Mouse (Mus musculus) lung, postnatal 0 days (tissue): ENCODE measurements around the gene Adcy7. TPM values are rescaled to one million over a fixed set of nuclear protein-coding genes. Genes with fewer than 3 reads are reported as not detected.

Source experiments
- ATAC-seq: fragments of 200-750 bp; cut with Nextera tagmentation; 2 replicates; pipeline ENCODE4 v1.8.0; 2017; ENCODE audit warnings: moderate library complexity
- DNase-seq: peaks from one replicate; pipeline ENCODE4 v3.0.0-alpha.2; 2016; ENCODE audit warnings: low spot score
- H3K27ac ChIP-seq: fragments of 300-500 bp; sonication (generic); 2 replicates; pipeline ENCODE4 v1.5.1; 2014; ENCODE audit warnings: antibody characterized with exemption, mild to moderate bottlenecking, low read length, mixed read lengths
- H3K27me3 ChIP-seq: fragments of 300-500 bp; sonication (generic); replicated peaks from 2 replicates; pipeline ENCODE4 v1.6.1; 2014; ENCODE audit warnings: low read length, mixed read lengths; ENCODE audit not compliant: insufficient read depth
- H3K36me3 ChIP-seq: fragments of 300-500 bp; sonication (generic); 2 replicates; pipeline ENCODE4 v1.6.1; 2014; ENCODE audit warnings: low read length, mixed read lengths; ENCODE audit not compliant: insufficient read depth
- H3K4me1 ChIP-seq: fragments of 300-500 bp; sonication (generic); 2 replicates; pipeline ENCODE4 v1.6.1; 2014; ENCODE audit warnings: antibody characterized with exemption, low read depth, low read length, mixed read lengths; ENCODE audit not compliant: insufficient read depth
- H3K4me2 ChIP-seq: fragments of 300-500 bp; sonication (generic); replicated peaks from 2 replicates; pipeline ENCODE4 v1.6.1; 2014; ENCODE audit warnings: low read depth, mild to moderate bottlenecking, low read length, moderate library complexity, mixed read lengths
- H3K4me3 ChIP-seq: fragments of 300-500 bp; sonication (generic); 2 replicates; pipeline ENCODE4 v1.5.1; 2014; ENCODE audit warnings: low read depth, low read length
- H3K9ac ChIP-seq: fragments of 300-500 bp; sonication (generic); replicated peaks from 2 replicates; pipeline ENCODE4 v1.6.1; 2014; ENCODE audit warnings: low read depth, mild to moderate bottlenecking
- H3K9me3 ChIP-seq: fragments of 300-500 bp; sonication (generic); 2 replicates; pipeline ENCODE4 v1.6.1; 2016; ENCODE audit warnings: low read length, mixed read lengths
- CTCF ChIP-seq: IDR thresholded peaks from 2 replicates; pipeline ENCODE4 v1.5.1; 2016; ENCODE audit warnings: antibody characterized with exemption, mild to moderate bottlenecking
- EP300 ChIP-seq: IDR thresholded peaks from 2 replicates; pipeline ENCODE4 v1.6.1; 2016; ENCODE audit warnings: antibody characterized with exemption, mild to moderate bottlenecking, control low read depth
- WGBS: fragments of 180-500 bp; shearing (Covaris S2); extraction: QIAGEN DNeasy Blood & Tissue Kit; methylation state at CpG from one replicate; pipeline ENCODE4 v1.1.7; 2014; 5-methylcytosine and 5-hydroxymethylcytosine counted together
- polyA plus RNA-seq: library from polyadenylated mRNA; unstranded; fragments of >200 nt; fragmentation: Nextera tagmentation; extraction: Ambion mirVana; gene quantifications from 2 replicates; pipeline ENCODE4 v1.2.1, GENCODE M21; 2015

The Adcy7 gene
- polyA plus RNA-seq, 1 experiment from 2014 or later, result 16.5 TPM

- no peaks in the 10 kb centered on the region for H3K36me3 ChIP-seq
- ATAC-seq, result peak; percentile 27
- H3K9ac ChIP-seq, result no peak overlapping the region
- H3K27me3 ChIP-seq, result no peaks in the 10 kb centered on the region
- H3K4me2 ChIP-seq, result no peak overlapping the region
- no peaks in the 10 kb centered on the region for H3K9me3 ChIP-seq
- H3K4me3 ChIP-seq, result no peak overlapping the region
- WGBS, result 70% methylated on average over 12 of the region's 12 CpGs
- no peak for DNase-seq
- H3K27ac ChIP-seq, result 0 out of 2 replicates have a peak overlapping the region, but pooled peaks have one; percentile 38
- no peak for TF ChIP-seq CTCF
- TF ChIP-seq EP300, result no peak
- no peaks in the 10 kb centered on the region for H3K4me1 ChIP-seq
Observed at GRCm38 (mm10) chr8:88288622-88289242, 16.5 kb downstream of the Adcy7 start.

GRCm38 (mm10) chr8:88289901-88290300 lies 17.7 kb downstream of the Adcy7 start:
- DNase-seq, result no peak
- Histone ChIP-seq H3K27ac (no peak overlapping the region), H3K4me2 (no peak overlapping the region), H3K4me3 (no peak overlapping the region), H3K4me1 (no peaks in the 10 kb centered on the region), H3K9me3 (no peaks in the 10 kb centered on the region), H3K9ac (no peak overlapping the region), H3K36me3 (no peaks in the 10 kb centered on the region), H3K27me3 (no peaks in the 10 kb centered on the region)
- TF ChIP-seq EP300 (no peak), CTCF (no peak)
- no peak for ATAC-seq
- 73% methylated on average over 1 of the region's 1 CpGs for WGBS

DNA sequence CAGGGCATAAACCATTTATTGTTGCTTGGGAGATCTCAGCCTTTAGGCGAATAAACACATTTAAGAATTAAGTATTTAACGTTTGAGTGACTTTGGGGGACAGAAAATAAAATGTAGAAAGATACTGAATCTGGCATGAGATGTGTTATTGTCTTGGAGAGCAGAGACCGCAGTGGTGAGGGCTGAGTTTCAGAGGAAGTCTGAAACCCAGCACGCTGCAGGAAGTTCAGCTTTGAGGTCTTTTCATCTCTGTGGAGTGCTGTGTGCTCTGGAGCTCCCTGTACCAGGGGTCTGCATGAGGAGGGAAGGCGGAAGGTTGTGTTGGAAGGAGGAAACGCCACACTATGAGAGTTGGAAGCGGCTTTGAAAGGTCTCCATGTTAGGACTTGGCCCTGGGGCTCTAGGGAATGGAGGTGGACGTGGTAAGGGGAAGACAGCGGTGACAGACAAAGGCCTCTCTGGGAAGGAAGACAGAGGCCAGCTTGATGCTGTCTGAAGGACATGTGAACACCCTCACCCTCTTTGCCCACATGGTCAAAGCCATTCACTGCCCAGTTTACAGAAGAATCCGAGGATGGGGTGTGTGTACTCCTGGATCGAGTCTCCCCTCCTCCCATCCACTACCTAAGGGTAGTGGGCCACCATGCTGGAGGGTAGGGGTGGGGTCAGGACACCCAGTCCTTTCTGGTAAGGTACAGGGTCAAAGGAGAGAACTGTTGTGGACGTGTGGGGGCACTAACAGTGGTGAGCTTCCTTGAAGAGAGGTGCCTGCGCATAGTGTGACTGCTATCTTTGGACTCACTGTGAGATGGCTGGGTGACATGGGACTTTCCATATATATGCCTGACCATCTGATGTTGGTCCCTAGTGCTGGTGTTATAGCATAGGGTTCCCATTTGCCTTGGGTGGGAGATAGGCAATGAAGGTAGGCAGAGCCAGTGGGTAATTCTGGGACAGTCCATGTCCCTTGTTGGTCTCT lies 18.4 kb downstream of the Adcy7 start:
- Histone ChIP-seq H3K4me2 (no peak overlapping the region), H3K9me3 (no peaks in the 10 kb centered on the region), H3K27me3 (no peaks in the 10 kb centered on the region), H3K4me3 (no peak overlapping the region), H3K9ac (no peak overlapping the region), H3K27ac (no peak overlapping the region), H3K4me1 (no peaks in the 10 kb centered on the region), H3K36me3 (0 out of 2 replicates have a peak, but pooled peaks cover under 1% of the 10 kb centered on the region)
- ATAC-seq (no peak), DNase-seq (no peak)
- TF ChIP-seq EP300, result no peak
- TF ChIP-seq CTCF, result no peak
- WGBS, result 71% methylated on average over 13 of the region's 13 CpGs

GRCm38 (mm10) chr8:88291305-88291690 lies 19.1 kb downstream of the Adcy7 start:
- ATAC-seq (no peak), DNase-seq (no peak)
- no peak overlapping the region for H3K27ac ChIP-seq
- H3K4me2 ChIP-seq, result no peak overlapping the region
- 0 out of 2 replicates have a peak, but pooled peaks cover 3% of the 10 kb centered on the region for H3K36me3 ChIP-seq
- 93% methylated on average over 11 of the region's 11 CpGs for WGBS
- H3K4me1 ChIP-seq, result no peaks in the 10 kb centered on the region
- no peak for TF ChIP-seq EP300
- TF ChIP-seq CTCF, result no peak
- no peak overlapping the region for H3K9ac ChIP-seq
- no peaks in the 10 kb centered on the region for H3K9me3 ChIP-seq
- H3K27me3 ChIP-seq, result no peaks in the 10 kb centered on the region
- no peak overlapping the region for H3K4me3 ChIP-seq

- DNase-seq (no peak), ATAC-seq (no peak)
- Histone ChIP-seq H3K4me1 (0 out of 2 replicates have a peak, but pooled peaks cover under 1% of the 10 kb centered on the region), H3K36me3 (0 out of 2 replicates have a peak, but pooled peaks cover 3% of the 10 kb centered on the region), H3K9ac (no peak overlapping the region), H3K27ac (no peak overlapping the region), H3K4me2 (no peak overlapping the region), H3K27me3 (no peaks in the 10 kb centered on the region), H3K4me3 (no peak overlapping the region), H3K9me3 (no peaks in the 10 kb centered on the region)
- no peak for TF ChIP-seq CTCF
- no peak for TF ChIP-seq EP300
- WGBS, result 77% methylated on average over 3 of the region's 3 CpGs
Observed at GRCm38 (mm10) chr8:88292926-88293325, 20.7 kb downstream of the Adcy7 start.
